Mouse (Mus musculus): Measurements from ENCODE around the gene Napsa. TPM values are rescaled to one million over a fixed set of nuclear protein-coding genes. Genes with fewer than 3 reads are reported as not detected.

Gene Napsa
- polyA plus RNA-seq, 1 experiment: 0.26 TPM

DNA sequence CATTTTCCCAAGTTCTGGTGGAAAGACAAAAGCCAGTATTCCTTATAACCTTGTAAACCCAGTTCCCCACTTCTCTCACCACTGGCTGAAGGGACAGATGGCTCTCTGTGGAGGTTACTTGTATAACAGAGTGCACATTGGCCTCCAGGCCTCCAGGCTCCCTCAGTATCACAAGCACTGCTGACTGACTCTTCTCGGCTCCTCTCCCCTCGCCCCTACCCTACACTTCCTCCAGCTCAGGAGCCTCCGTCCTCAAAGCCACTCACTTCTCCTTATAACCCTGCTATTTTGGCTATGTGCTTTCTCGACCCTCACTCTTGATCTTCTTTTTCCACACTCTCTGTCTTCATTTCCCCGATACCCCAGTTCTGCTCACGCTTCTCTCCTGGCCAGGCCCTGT is 6.8 kb upstream of the Napsa start:
- no peak for TF ChIP-seq CTCF (IDR thresholded peaks at IDR 0.05; ENCODE audit: borderline replicate concordance, insufficient read depth, low read depth, low read length)
- TF ChIP-seq POLR2A (IDR thresholded peaks at IDR 0.05; ENCODE audit: borderline replicate concordance, insufficient read depth, low read length): no peak
- no peaks in the 10 kb centered on the region for H3K4me1 ChIP-seq (ENCODE audit: control insufficient read depth, insufficient read depth, low read length)
- DNase-seq: no peak
- no peak overlapping the region for H3K27ac ChIP-seq (ENCODE audit: insufficient read depth, low read length)
- H3K4me3 ChIP-seq (replicated peaks; ENCODE audit: insufficient read depth, low read depth, low read length): no peak overlapping the region
- WGBS: 62% methylated on average over 6 of the region's 6 CpGs
- H3K27me3 ChIP-seq (ENCODE audit: control insufficient read depth, insufficient read depth, low read length): no peaks in the 10 kb centered on the region

GRCm38 (mm10) chr7:44568803-44569202 is 3.4 kb upstream of the Napsa start:
- H3K27ac ChIP-seq (ENCODE audit: insufficient read depth, low read length): no peak overlapping the region
- H3K4me1 ChIP-seq (ENCODE audit: control insufficient read depth, insufficient read depth, low read length): no peaks in the 10 kb centered on the region
- 54% methylated on average over 9 of the region's 9 CpGs for WGBS
- DNase-seq: no peak
- H3K27me3 ChIP-seq (ENCODE audit: control insufficient read depth, insufficient read depth, low read length): no peaks in the 10 kb centered on the region
- no peak overlapping the region for H3K4me3 ChIP-seq (replicated peaks; ENCODE audit: insufficient read depth, low read depth, low read length)
- TF ChIP-seq POLR2A (IDR thresholded peaks at IDR 0.05; ENCODE audit: borderline replicate concordance, insufficient read depth, low read length): no peak

DNA sequence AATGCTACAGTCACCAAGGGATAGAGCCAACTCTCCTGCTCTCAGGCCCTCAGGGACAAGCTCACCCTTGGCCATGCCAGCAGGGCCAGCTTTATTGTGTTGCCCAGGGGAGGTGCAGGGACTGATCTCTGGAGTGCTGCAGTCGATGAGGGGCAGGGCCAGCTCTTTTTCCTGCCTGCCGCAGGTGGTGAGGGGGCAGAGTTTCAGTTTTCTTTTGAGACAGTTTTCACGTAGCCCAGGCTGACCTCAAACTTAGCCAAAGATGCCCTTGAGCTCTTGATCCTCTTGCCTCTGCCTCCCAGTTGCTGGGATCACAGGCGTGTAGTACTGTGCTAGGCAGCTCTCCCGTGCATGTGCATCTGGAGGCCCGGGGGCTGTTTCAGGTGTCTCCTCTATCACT is 1.2 kb upstream of the Napsa start:
- WGBS: 84% methylated on average over 6 of the region's 6 CpGs
- Histone ChIP-seq H3K4me3 (replicated peaks; ENCODE audit: insufficient read depth, low read depth, low read length) (no peak overlapping the region), H3K27me3 (ENCODE audit: control insufficient read depth, insufficient read depth, low read length) (no peaks in the 10 kb centered on the region), H3K27ac (ENCODE audit: insufficient read depth, low read length) (no peak overlapping the region), H3K4me1 (ENCODE audit: control insufficient read depth, insufficient read depth, low read length) (no peaks in the 10 kb centered on the region)
- no peak for TF ChIP-seq POLR2A (IDR thresholded peaks at IDR 0.05; ENCODE audit: borderline replicate concordance, insufficient read depth, low read length)
- no peak for TF ChIP-seq CTCF (IDR thresholded peaks at IDR 0.05; ENCODE audit: borderline replicate concordance, insufficient read depth, low read depth, low read length)
- DNase-seq: no peak

DNA sequence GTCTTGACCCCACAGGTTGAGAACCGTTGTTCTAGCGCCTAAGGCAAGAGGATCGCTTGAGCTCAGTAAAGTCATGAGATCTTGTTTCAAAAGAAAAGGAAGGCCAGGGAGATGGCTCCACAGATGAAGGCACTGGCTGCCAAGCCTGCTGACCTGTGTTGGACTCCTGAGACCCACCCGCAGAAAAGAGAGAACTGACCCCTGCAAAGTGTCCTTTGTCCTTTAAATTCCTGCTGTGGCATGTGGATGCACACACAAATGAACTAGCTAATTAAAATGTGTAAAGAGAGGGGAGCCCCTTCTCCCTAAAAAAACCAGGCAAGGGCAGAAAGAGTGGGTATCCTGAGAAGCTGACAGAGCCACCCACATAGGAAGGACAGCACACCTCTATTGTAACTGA is 369 bp upstream of the Napsa start:
- no peak for DNase-seq
- H3K27me3 ChIP-seq (ENCODE audit: control insufficient read depth, insufficient read depth, low read length): no peaks in the 10 kb centered on the region
- H3K4me3 ChIP-seq (replicated peaks; ENCODE audit: insufficient read depth, low read depth, low read length): no peak overlapping the region
- H3K27ac ChIP-seq (ENCODE audit: insufficient read depth, low read length): no peak overlapping the region
- TF ChIP-seq POLR2A (IDR thresholded peaks at IDR 0.05; ENCODE audit: borderline replicate concordance, insufficient read depth, low read length): no peak
- no peak for TF ChIP-seq CTCF (IDR thresholded peaks at IDR 0.05; ENCODE audit: borderline replicate concordance, insufficient read depth, low read depth, low read length)
- 44% methylated on average over 4 of the region's 4 CpGs for WGBS
- H3K4me1 ChIP-seq (ENCODE audit: control insufficient read depth, insufficient read depth, low read length): no peaks in the 10 kb centered on the region

DNA sequence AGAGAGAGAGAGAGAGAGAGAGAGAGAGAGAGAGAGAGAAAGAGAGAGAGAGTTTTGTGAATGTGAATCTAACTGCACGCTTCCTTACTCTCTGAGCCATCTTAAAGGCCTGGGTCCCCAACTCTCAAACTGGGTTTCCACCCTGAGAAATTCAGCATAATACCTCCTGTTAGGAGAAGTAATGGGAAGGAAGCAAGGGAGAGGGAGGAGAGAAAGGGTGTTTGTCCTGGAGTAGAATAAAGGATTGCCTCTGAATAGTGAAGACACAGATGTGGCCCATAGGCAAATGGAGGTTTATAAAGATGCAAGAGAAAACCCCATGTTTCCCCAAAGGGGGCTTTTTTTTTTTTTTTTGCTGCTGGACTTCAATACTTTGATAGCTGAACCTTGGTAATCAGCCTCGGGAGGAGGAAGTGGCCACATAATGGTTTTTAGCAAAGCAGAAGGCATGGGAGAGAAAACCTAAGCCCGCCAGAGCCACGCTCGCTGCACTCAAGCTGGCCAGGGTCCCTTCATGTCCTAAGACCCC is 840 bp downstream of the Napsa start:
- Histone ChIP-seq H3K4me3 (replicated peaks; ENCODE audit: insufficient read depth, low read depth, low read length) (no peak overlapping the region), H3K27ac (ENCODE audit: insufficient read depth, low read length) (no peak overlapping the region), H3K4me1 (ENCODE audit: control insufficient read depth, insufficient read depth, low read length) (no peaks in the 10 kb centered on the region), H3K27me3 (ENCODE audit: control insufficient read depth, insufficient read depth, low read length) (no peaks in the 10 kb centered on the region)
- 73% methylated on average over 5 of the region's 5 CpGs for WGBS
- TF ChIP-seq POLR2A (IDR thresholded peaks at IDR 0.05; ENCODE audit: borderline replicate concordance, insufficient read depth, low read length) (no peak), CTCF (IDR thresholded peaks at IDR 0.05; ENCODE audit: borderline replicate concordance, insufficient read depth, low read depth, low read length) (no peak)
- no peak for DNase-seq

DNA sequence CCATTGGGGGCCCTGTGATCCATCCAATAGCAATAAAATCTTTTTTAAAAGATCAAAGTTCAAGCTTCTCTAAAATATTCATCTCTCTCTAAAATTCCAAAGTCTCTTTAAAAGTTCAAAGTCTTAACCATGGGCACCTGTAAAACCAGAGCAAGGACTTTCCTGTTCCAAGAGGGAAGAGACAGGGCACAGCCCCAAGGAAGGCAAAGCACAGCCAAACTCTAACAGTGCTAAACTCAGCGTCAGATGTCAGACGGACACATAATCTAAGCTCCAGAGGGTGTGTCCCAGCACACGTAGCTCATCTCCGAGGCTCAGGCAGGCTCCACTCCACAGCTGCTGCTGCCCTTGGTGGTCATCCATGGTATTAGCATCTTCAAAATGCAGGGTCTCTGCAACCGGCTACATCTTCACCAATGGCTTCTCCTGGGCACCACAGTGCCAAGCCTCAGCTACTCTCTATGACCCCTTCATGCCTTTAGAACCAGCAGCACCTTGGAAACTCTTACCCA is 4.2 kb downstream of the Napsa start:
- TF ChIP-seq CTCF (IDR thresholded peaks at IDR 0.05; ENCODE audit: borderline replicate concordance, insufficient read depth, low read depth, low read length) (no peak), POLR2A (IDR thresholded peaks at IDR 0.05; ENCODE audit: borderline replicate concordance, insufficient read depth, low read length) (no peak)
- Histone ChIP-seq H3K4me1 (ENCODE audit: control insufficient read depth, insufficient read depth, low read length) (no peaks in the 10 kb centered on the region), H3K27ac (ENCODE audit: insufficient read depth, low read length) (no peak overlapping the region), H3K27me3 (ENCODE audit: control insufficient read depth, insufficient read depth, low read length) (no peaks in the 10 kb centered on the region), H3K4me3 (replicated peaks; ENCODE audit: insufficient read depth, low read depth, low read length) (no peak overlapping the region)
- 21% methylated on average over 5 of the region's 5 CpGs for WGBS
- no peak for DNase-seq

DNA sequence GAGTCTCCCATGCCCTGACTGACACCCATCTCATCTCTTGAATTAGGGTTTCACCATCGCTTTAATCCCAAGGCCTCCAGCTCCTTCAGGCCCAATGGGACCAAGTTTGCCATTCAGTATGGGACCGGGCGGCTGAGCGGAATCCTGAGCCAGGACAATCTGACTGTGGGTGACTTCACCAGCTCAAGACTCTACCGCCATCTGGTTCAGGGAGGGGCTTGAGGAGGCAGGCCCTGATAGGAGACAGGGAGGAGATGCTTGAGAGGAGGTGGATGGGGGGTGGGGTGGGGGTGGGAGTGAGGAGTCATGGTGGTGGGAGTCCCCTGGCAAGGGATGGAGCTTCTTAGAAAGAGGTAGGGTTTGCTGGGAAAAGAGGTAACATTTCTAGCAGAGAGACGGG is 9.5 kb downstream of the Napsa start:
- no peaks in the 10 kb centered on the region for H3K27me3 ChIP-seq (ENCODE audit: control insufficient read depth, insufficient read depth, low read length)
- no peak overlapping the region for H3K27ac ChIP-seq (ENCODE audit: insufficient read depth, low read length)
- WGBS: 68% methylated on average over 6 of the region's 6 CpGs
- H3K4me1 ChIP-seq (ENCODE audit: control insufficient read depth, insufficient read depth, low read length): peaks cover 4% of the 10 kb centered on the region; the same call in 1 of the 2 replicates
- DNase-seq: no peak
- no peak overlapping the region for H3K4me3 ChIP-seq (replicated peaks; ENCODE audit: insufficient read depth, low read depth, low read length)
- TF ChIP-seq CTCF (IDR thresholded peaks at IDR 0.05; ENCODE audit: borderline replicate concordance, insufficient read depth, low read depth, low read length) (no peak), POLR2A (IDR thresholded peaks at IDR 0.05; ENCODE audit: borderline replicate concordance, insufficient read depth, low read length) (no peak)

- H3K4me1 ChIP-seq (ENCODE audit: control insufficient read depth, insufficient read depth, low read length): peaks cover 4% of the 10 kb centered on the region; the same call in 1 of the 2 replicates
- WGBS: 71% methylated on average over 5 of the region's 5 CpGs
- no peak overlapping the region for H3K27ac ChIP-seq (ENCODE audit: insufficient read depth, low read length)
- no peak for TF ChIP-seq POLR2A (IDR thresholded peaks at IDR 0.05; ENCODE audit: borderline replicate concordance, insufficient read depth, low read length)
- no peak overlapping the region for H3K4me3 ChIP-seq (replicated peaks; ENCODE audit: insufficient read depth, low read depth, low read length)
- no peak for DNase-seq
- H3K27me3 ChIP-seq (ENCODE audit: control insufficient read depth, insufficient read depth, low read length): no peaks in the 10 kb centered on the region
Measured at GRCm38 (mm10) chr7:44582709-44583108, 10.5 kb downstream of the Napsa start.

Measured in cerebellum, adult 2 months (tissue).